Mouse (Mus musculus): ENCODE data around the gene Polm.
A peak's percentile ranks its signal among the peaks of the same experiment; 100 is the strongest.

Polm gene

DNA sequence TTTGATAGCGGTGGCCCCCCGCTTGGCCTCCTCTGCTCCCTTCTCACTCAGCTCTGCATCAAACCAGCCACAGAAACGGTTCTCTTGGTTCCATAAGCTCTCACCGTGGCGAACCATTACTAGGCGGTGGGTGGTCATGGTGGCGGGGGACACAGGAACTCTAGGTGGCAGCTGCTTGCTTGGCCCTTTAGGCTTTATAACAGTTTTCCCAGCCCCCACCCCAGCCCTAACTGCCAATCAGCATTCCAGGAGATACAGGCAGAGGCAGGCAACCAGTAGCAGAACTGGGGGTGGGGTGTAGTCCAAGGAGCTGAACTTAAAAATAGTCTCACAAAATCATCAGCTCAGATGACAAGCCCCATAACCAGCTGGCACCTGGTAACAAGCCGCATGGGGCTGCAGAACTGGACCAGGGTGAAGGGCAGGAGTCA is 34.2 kb downstream of the Polm start, which contains the start of gene Pgam2:
Gene Pgam2, minus strand, starts transcription at position 183 of the 431 bp plus-strand sequence.
- DNase-seq (ENCODE audit: low spot score in 2 of 2) = no peak

GRCm38 (mm10) chr11:5802457-5803217 is 35.2 kb downstream of the Polm start:
- DNase-seq (ENCODE audit: low spot score in 2 of 2) = no peak

- no peak for DNase-seq (ENCODE audit: low spot score in 2 of 2)
These were observed 35.8 kb downstream of the Polm start for GRCm38 (mm10) chr11:5802005-5802404.

DNA sequence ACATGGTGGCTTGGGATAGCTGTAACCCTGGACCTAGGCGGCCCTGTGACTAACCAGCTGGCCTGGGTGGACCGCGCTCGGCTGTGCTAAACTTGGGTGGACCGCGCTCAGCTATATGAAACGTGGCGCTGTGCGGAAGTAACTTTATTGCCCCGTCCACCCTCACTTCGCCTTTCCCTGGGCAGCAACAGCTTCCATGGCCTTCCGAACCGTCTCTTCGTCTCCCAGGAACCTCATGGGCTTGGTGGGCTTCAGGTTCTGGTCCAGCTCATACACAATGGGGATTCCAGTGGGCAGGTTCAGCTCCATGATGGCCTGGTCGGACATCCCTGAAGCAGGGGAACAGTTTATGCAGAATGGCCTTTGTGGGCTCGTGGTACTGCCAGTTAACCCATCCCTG is 36.3 kb downstream of the Polm start:
- no peak for DNase-seq (ENCODE audit: low spot score in 2 of 2)

- peak in 1 of 2 experiments; percentile 53 for DNase-seq (ENCODE audit: low spot score in 2 of 2)
These were observed 38.0 kb downstream of the Polm start for GRCm38 (mm10) chr11:5799621-5800490.

DNA sequence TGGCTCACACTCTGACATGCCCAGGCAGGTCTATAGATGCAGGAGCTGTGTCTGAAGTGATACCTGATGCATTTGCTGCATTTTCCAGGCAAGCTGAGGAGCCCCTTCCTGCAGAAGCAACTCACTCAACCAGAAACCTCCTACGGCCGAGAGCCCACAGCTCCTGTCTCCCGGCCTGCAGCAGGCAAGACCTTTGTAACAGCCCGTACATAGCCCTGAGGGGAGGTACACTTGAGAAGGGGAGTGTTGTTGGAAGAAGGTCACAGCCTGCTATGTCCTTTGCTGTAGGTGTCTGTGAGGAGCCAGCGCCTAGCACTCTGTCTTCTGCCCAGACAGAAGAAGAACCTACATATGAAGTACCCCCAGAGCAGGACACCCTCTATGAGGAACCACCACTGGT is 39.9 kb downstream of the Polm start:
- DNase-seq (ENCODE audit: low spot score in 2 of 2) = peak in 1 of 2 experiments; percentile 53

DNA sequence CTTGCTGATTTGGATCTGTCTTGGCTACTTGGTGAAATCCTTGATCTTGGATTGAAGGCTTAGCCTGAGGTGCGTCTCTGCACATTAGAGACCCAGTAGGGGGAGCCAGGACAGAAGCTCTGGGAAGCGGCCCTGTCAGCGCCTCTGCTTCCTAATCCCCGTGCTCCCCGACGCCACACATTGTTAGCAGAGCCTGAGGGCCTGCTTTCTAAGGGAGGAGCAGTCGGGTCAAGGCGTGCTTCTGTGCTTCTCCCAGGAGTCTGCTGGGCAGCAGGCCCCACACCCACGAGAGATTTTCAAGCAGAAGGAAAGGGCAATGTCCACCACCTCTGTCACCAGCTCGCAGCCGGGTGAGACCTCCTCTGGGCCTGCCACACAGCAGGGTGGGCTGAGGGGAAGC is 40.4 kb downstream of the Polm start:
- DNase-seq (ENCODE audit: low spot score in 2 of 2) = peak in 1 of 2 experiments; percentile 55

DNA sequence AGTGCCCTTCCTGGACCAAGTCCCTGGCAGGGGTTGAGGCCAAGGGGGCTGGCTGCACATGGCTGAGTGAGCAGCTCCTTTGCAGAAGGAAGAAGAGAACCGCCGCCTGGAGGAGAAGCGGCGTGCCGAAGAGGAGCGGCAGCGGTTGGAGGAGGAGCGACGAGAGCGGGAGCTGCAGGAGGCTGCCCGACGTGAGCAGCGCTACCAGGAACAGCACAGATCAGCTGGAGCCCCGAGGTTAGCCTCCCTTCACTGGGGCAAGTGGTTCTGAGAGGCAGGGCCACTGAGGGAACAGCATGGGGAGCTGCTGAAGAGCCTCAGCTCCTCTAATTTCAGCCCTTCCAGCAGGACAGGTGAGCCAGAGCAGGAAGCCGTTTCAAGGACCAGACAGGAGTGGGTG is 40.9 kb downstream of the Polm start:
- peak in 1 of 2 experiments; percentile 59 for DNase-seq (ENCODE audit: low spot score in 2 of 2)

- DNase-seq (ENCODE audit: low spot score in 2 of 2) = no peak
These were observed 42.1 kb downstream of the Polm start for GRCm38 (mm10) chr11:5795706-5796105.

- no peak for DNase-seq (ENCODE audit: low spot score in 2 of 2)
These were observed 42.5 kb downstream of the Polm start for GRCm38 (mm10) chr11:5795290-5795689.

DNA sequence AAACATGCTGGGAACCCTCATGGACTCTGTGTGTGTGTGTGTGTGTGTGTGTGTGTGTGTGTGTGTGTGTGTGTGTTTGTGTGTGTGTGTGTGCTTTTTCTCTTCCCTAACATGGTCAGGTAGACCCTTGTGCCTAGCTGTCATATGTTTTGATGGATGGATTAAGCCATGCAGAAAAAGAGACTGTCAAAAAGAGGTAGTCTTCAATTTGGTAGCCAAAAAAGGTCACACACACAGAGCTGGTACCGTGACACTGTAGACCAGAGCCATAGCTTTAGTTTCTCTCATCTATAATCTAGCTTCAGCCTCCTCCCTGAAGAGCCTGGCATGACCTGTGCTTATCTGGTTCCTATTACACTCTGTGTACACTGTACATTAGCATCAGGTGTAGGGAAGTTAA is 47.4 kb downstream of the Polm start:
- DNase-seq (ENCODE audit: low spot score in 2 of 2) = no peak

DNA sequence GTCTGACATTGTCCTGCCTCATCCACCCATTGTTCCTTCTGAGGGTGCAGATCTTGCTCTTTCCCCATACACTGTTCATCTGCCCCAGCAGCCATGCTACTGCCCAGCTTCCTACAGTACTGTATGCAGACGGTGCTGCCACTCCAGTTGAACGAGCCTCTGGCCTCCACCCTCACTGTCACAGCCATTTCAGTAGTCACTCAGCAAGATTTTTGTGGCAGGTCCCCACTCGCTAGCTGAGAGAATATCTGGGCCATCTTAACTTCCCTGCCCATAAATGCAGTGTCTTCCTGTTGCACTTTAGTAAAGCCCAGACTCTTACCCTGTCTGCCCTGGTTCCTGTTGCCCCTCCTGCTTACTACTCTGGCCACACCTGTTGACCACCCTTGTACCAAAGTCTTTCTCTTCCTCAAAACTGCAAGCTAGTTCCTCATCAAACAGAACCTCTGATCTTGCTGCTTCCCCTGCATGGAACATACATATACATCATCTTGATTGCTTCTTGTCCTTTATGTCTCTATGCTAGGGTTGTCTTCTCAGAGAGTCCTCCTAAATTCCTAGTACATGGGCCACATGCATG is 48.0 kb downstream of the Polm start:
- DNase-seq (ENCODE audit: low spot score in 2 of 2) = no peak

GRCm38 (mm10) chr11:5789071-5789753 is 48.6 kb downstream of the Polm start:
- DNase-seq (ENCODE audit: low spot score in 2 of 2) = peak in 1 of 2 experiments; percentile 44

GRCm38 (mm10) chr11:5788056-5789014 is 49.5 kb downstream of the Polm start, which contains the start of gene Dbnl:
Gene Dbnl, plus strand, starts transcription at chr11:5788488.
- DNase-seq (ENCODE audit: low spot score in 2 of 2) = peak; percentile 96 to 97

- DNase-seq (ENCODE audit: low spot score in 2 of 2) = no peak
These were observed 50.2 kb downstream of the Polm start for GRCm38 (mm10) chr11:5787671-5788055.

DNA sequence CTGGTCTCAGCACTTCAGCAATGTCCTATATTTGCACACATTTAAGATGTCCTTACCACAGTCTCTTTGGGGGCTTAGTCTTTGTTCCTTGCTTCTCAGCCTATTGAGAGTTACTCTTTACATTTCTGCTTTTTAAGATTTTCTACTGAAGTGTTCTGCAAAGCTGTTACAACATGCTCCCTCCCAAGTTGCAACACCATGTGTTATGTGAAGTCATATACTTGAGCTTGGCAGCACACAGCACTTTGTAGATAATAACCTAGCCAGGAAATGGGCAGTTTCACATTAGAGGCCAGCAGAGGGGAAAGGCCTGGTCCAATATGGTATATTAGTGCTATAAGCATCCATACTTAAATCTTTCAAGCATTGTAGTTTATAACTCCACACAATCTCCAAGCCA is 52.1 kb downstream of the Polm start:
- no peak for DNase-seq (ENCODE audit: low spot score in 2 of 2)

DNA sequence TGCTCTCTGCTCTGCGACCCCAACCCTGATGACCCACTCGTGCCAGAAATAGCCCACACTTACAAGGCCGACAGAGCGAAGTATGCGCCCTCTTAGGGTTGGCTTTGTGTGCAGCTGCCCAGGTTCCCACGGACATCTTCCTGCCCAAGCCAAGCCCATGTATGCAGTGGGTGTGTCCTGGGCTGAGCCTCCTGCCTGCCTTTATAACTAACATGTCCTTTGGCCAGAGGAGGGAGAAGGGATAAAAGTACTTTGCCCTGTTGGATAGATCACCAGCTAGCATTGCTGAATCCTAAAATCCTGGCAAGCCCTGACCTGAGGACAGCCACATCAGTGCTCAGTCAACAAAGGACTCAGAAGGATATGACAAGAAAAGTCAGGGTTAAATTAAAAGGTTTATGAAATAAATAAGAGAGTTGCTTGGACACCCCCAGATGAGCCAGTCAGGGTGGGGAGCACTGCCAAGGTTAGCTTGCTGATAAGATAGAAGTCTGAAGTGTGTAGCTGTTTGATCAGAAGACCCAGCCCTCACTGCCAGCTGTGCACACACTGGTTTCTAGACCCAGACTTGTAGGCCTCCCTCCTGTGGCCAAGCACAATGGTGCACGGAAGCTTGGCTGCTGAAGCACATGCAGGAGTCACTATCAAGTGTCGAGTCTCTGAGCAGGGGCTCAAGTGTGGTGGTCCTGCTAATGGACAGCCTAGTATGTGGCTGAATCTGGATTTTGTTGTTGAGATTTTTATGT is 55.4 kb downstream of the Polm start:
- no peak for DNase-seq (ENCODE audit: low spot score in 2 of 2)

- DNase-seq (ENCODE audit: low spot score in 2 of 2) = no peak
These were observed 57.7 kb downstream of the Polm start for GRCm38 (mm10) chr11:5780035-5780499.

DNA sequence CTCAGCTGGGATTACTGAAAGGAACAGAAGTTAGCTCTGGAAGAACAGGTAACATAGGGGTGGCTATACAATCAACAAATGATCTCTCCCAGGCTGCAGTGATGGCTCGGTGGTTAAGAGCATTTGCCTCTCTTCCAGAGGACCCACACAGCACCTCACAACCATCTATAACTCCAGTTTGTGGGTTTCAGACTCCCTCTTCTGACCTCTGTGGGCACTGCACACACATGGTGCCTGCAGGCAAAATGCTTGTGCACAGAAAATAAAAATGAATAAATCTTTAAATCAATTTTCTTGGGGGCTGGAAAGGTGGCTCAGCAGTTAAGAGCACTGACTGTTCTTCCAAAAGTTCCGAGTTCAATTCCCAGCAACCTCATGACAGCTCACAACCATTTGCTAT is 59.3 kb downstream of the Polm start:
- DNase-seq (ENCODE audit: low spot score in 2 of 2) = no peak
